Mouse (Mus musculus) heart, embryonic 16.5 days (tissue): Measurements from ENCODE around the gene Cldn20. TPM values are rescaled to one million over a fixed set of nuclear protein-coding genes. Genes with fewer than 3 reads are reported as not detected.

Experiments used
- ATAC-seq: fragments of 200-750 bp; cut with Nextera tagmentation; replicated peaks from 2 replicates; pipeline ENCODE4 v1.8.0; 2017; ENCODE audit warnings: moderate number of reproducible peaks; ENCODE audit not compliant: insufficient read depth, low FRiP score; ENCODE audit errors: extremely low read depth
- H3K27ac ChIP-seq: fragments of 300-500 bp; sonication (generic); 2 replicates; pipeline ENCODE4 v1.5.1; 2014; ENCODE audit warnings: mild to moderate bottlenecking, low read length, control low read depth, moderate library complexity
- H3K27me3 ChIP-seq: fragments of 300-500 bp; sonication (generic); 2 replicates; pipeline ENCODE4 v1.6.1; 2014; ENCODE audit warnings: low read length, mixed read lengths; ENCODE audit not compliant: control insufficient read depth, insufficient read depth
- H3K36me3 ChIP-seq: fragments of 300-500 bp; sonication (generic); 2 replicates; pipeline ENCODE4 v1.6.1; 2014; ENCODE audit not compliant: control insufficient read depth, insufficient read depth
- H3K4me1 ChIP-seq: fragments of 300-500 bp; sonication (generic); 2 replicates; pipeline ENCODE4 v1.6.1; 2014; ENCODE audit warnings: low read length, mixed read lengths; ENCODE audit not compliant: control insufficient read depth, insufficient read depth
- H3K4me2 ChIP-seq: fragments of 300-500 bp; sonication (generic); 2 replicates; pipeline ENCODE4 v1.6.1; 2014; ENCODE audit warnings: low read depth, mild to moderate bottlenecking, control low read depth, low read length
- H3K4me3 ChIP-seq: fragments of 300-500 bp; sonication (generic); 2 replicates; pipeline ENCODE4 v1.5.1; 2014; ENCODE audit warnings: mild to moderate bottlenecking, control low read depth, low read length
- H3K9ac ChIP-seq: fragments of 300-500 bp; sonication (generic); 2 replicates; pipeline ENCODE4 v1.6.1; 2014; ENCODE audit warnings: low read length, control low read depth
- H3K9me3 ChIP-seq: fragments of 300-500 bp; sonication (generic); replicated peaks from 2 replicates; pipeline ENCODE4 v1.6.1; 2016; ENCODE audit warnings: low read length; ENCODE audit not compliant: control insufficient read depth
- WGBS: fragments of 180-500 bp; shearing (Covaris S2); extraction: QIAGEN DNeasy Blood & Tissue Kit; methylation state at CpG from one replicate; pipeline ENCODE4 v1.1.7; 2014; 5-methylcytosine and 5-hydroxymethylcytosine counted together
- polyA plus RNA-seq: library from polyadenylated mRNA; unstranded; fragments of >200 nt; fragmentation: Nextera tagmentation; extraction: Ambion mirVana; gene quantifications from 2 replicates; pipeline ENCODE4 v1.2.1, GENCODE M21; 2015

The Cldn20 gene
- polyA plus RNA-seq, 1 experiment from 2014 or later = 0.30 TPM

GRCm38 (mm10) chr17:3515851-3516250, 16.5 kb upstream of the Cldn20 start:
- Histone ChIP-seq H3K27ac (no peak overlapping the region), H3K4me3 (no peak overlapping the region), H3K4me2 (no peak overlapping the region), H3K4me1 (no peaks in the 10 kb centered on the region), H3K9me3 (no peaks in the 10 kb centered on the region), H3K27me3 (no peaks in the 10 kb centered on the region), H3K36me3 (peaks cover 18% of the 10 kb centered on the region), H3K9ac (no peak overlapping the region)
- ATAC-seq = no peak
- 89% methylated on average over 8 of the region's 8 CpGs for WGBS

GRCm38 (mm10) chr17:3516406-3516805, 15.9 kb upstream of the Cldn20 start:
- Histone ChIP-seq H3K4me2 (no peak overlapping the region), H3K4me3 (no peak overlapping the region), H3K9ac (no peak overlapping the region), H3K27ac (no peak overlapping the region), H3K36me3 (peaks cover 15% of the 10 kb centered on the region), H3K4me1 (no peaks in the 10 kb centered on the region), H3K9me3 (no peaks in the 10 kb centered on the region), H3K27me3 (no peaks in the 10 kb centered on the region)
- ATAC-seq = no peak
- 79% methylated on average over 9 of the region's 9 CpGs for WGBS

GRCm38 (mm10) chr17:3520344-3520743, 12.0 kb upstream of the Cldn20 start:
- H3K27me3 ChIP-seq = no peaks in the 10 kb centered on the region
- WGBS = 90% methylated on average over 5 of the region's 5 CpGs
- no peak for ATAC-seq
- H3K4me3 ChIP-seq = no peak overlapping the region
- no peaks in the 10 kb centered on the region for H3K9me3 ChIP-seq
- H3K4me1 ChIP-seq = no peaks in the 10 kb centered on the region
- no peak overlapping the region for H3K27ac ChIP-seq
- no peak overlapping the region for H3K9ac ChIP-seq
- H3K36me3 ChIP-seq = peaks cover 13% of the 10 kb centered on the region
- no peak overlapping the region for H3K4me2 ChIP-seq

GRCm38 (mm10) chr17:3527841-3528471, 4.4 kb upstream of the Cldn20 start:
- Histone ChIP-seq H3K4me1 (peaks cover 3% of the 10 kb centered on the region; the same call in 1 of the 2 replicates), H3K36me3 (no peaks in the 10 kb centered on the region), H3K27me3 (no peaks in the 10 kb centered on the region), H3K4me3 (no peak overlapping the region), H3K27ac (no peak overlapping the region), H3K4me2 (no peak overlapping the region), H3K9ac (no peak overlapping the region), H3K9me3 (no peaks in the 10 kb centered on the region)
- ATAC-seq = no peak
- WGBS = 49% methylated on average over 6 of the region's 6 CpGs

GRCm38 (mm10) chr17:3529523-3529922, 2.8 kb upstream of the Cldn20 start:
- Histone ChIP-seq H3K4me2 (no peak overlapping the region), H3K36me3 (no peaks in the 10 kb centered on the region), H3K9ac (no peak overlapping the region), H3K27ac (no peak overlapping the region), H3K9me3 (no peaks in the 10 kb centered on the region), H3K4me1 (peaks cover 3% of the 10 kb centered on the region; the same call in 1 of the 2 replicates), H3K4me3 (no peak overlapping the region), H3K27me3 (no peaks in the 10 kb centered on the region)
- 36% methylated on average over 3 of the region's 3 CpGs for WGBS
- no peak; the same call in 1 of the 2 replicates for ATAC-seq

GRCm38 (mm10) chr17:3530549-3530948, 1.8 kb upstream of the Cldn20 start:
- Histone ChIP-seq H3K36me3 (peaks cover 3% of the 10 kb centered on the region; the same call in 1 of the 2 replicates), H3K4me2 (no peak overlapping the region), H3K9ac (no peak overlapping the region), H3K9me3 (no peaks in the 10 kb centered on the region), H3K27me3 (no peaks in the 10 kb centered on the region), H3K27ac (no peak overlapping the region), H3K4me3 (no peak overlapping the region), H3K4me1 (peaks cover 3% of the 10 kb centered on the region; the same call in 1 of the 2 replicates)
- no peak for ATAC-seq
- 76% methylated on average over 7 of the region's 7 CpGs for WGBS

GRCm38 (mm10) chr17:3531641-3532040, 713 bp upstream of the Cldn20 start:
- Histone ChIP-seq H3K27ac (no peak overlapping the region), H3K4me2 (no peak overlapping the region), H3K4me1 (peaks cover 3% of the 10 kb centered on the region; the same call in 1 of the 2 replicates), H3K36me3 (peaks cover 5% of the 10 kb centered on the region; the same call in 1 of the 2 replicates), H3K27me3 (no peaks in the 10 kb centered on the region), H3K9ac (no peak overlapping the region), H3K4me3 (no peak overlapping the region), H3K9me3 (no peaks in the 10 kb centered on the region)
- no peak for ATAC-seq
- WGBS = 47% methylated on average over 1 of the region's 1 CpGs

- no peaks in the 10 kb centered on the region for H3K27me3 ChIP-seq
- H3K4me3 ChIP-seq = no peak overlapping the region
- H3K4me2 ChIP-seq = no peak overlapping the region
- H3K9ac ChIP-seq = no peak overlapping the region
- no peaks in the 10 kb centered on the region for H3K9me3 ChIP-seq
- H3K36me3 ChIP-seq = peaks cover 5% of the 10 kb centered on the region; the same call in 1 of the 2 replicates
- ATAC-seq = no peak
- WGBS = 26% methylated on average over 1 of the region's 1 CpGs
- H3K27ac ChIP-seq = no peak overlapping the region
- no peaks in the 10 kb centered on the region for H3K4me1 ChIP-seq
Measured at GRCm38 (mm10) chr17:3533425-3533824, 1.1 kb downstream of the Cldn20 start.

- Histone ChIP-seq H3K27ac (no peak overlapping the region), H3K36me3 (peaks cover 9% of the 10 kb centered on the region; the same call in 1 of the 2 replicates), H3K9ac (no peak overlapping the region), H3K4me1 (no peaks in the 10 kb centered on the region), H3K4me3 (no peak overlapping the region), H3K4me2 (no peak overlapping the region), H3K9me3 (no peaks in the 10 kb centered on the region), H3K27me3 (no peaks in the 10 kb centered on the region)
- WGBS = 67% methylated on average over 2 of the region's 2 CpGs
- no peak for ATAC-seq
Measured at GRCm38 (mm10) chr17:3540304-3540703, 8.0 kb downstream of the Cldn20 start.
